Mouse (Mus musculus) T-cell, adult 2 months (primary cell): ENCODE data around the gene Usp22.
"Not testable (repeated sequence)": the region's sequence is repeated elsewhere in the genome, so short reads cannot be mapped to it uniquely, and the experiment has no call there.

ENCODE experiments used
- DNase-seq: peaks from one replicate; pipeline ENCODE4 v3.0.0; 2022; ENCODE audit warnings: low spot score

Gene Usp22

DNA sequence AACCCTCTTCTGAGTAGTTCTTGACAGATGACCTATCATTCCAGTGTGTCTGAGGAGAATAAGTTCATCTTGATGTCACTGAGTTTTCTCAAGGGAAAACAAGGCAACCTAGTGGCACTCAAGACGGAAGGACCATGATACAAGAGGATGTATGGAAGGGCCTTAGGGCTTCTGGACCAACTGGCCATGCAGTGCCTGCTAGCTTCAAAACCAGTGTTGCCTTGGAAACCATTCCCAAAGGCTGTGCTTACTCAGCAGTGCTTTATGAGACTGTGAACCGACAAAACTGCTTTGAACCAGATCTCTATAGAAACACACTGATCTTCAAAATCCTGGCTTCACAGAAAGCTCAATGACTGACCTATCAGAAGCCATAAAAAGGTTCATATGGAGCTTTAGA is 15.9 kb upstream of the Usp22 start:
- no peak for DNase-seq

- DNase-seq = no peak
These were observed 9.0 kb upstream of the Usp22 start for GRCm38 (mm10) chr11:61183820-61184219.

GRCm38 (mm10) chr11:61181624-61182023 is 6.8 kb upstream of the Usp22 start:
- no peak for DNase-seq

DNA sequence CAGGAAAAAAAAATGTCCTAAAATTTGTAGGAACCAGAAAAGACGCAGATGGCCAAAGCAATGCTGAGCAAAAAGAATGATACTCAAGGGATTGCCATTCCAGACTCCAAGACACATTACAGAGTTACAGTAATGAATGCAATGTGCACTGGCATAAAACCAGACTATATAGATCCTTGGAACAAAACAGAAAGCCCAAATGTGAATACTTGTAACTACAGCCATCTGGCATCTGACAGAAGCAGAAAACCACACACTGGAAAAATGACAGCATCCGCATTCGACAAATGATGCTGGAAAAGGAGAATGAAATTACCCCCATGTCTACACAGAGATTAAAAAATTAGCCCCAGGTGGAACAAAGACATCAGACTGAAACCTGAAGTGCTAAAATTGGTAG is 5.5 kb upstream of the Usp22 start:
- no peak for DNase-seq

DNA sequence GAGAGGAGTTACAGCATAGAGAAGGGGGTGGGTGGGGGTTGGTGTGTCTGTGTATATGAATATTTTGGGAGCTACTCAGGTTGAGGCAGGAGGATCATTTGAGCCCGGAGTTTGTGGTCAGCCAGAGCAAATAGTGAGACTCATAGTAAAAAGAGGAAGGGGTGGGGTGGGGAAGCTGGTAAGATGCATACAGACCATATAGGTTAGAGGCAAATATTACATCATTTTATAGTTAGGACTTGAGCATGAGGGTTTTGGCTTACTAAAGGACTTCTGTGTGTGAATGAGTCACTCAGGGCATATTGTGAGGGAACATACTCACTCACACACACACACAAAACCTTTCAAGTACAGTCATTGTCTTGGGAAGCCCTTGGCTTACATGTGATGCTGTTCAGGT is 1.5 kb upstream of the Usp22 start:
- DNase-seq = no peak

GRCm38 (mm10) chr11:61175778-61176177 is 923 bp upstream of the Usp22 start:
- DNase-seq = no peak

- DNase-seq = peak; percentile 41
These were observed 499 bp downstream of the Usp22 start for GRCm38 (mm10) chr11:61174291-61174820.

DNA sequence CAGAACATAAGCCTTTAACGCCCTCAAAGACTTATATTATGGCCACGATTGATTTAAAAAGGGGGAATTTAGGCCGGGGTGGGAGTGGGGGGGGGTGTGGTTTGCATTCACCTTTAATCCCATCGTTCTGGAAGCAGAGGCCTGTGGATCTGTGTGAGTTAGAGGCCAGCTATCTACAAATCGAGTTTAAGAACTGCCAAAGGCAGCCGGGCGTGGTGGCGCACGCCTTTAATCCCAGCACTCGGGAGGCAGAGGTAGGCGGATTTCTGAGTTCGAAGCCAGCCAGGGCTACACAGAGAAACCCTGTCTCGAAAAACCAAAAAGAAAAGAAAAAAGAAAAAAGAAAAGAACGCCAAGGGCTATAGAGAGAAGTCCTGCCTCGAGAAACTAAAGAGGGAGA is 1.4 kb downstream of the Usp22 start:
- DNase-seq = not testable (repeated sequence)

DNA sequence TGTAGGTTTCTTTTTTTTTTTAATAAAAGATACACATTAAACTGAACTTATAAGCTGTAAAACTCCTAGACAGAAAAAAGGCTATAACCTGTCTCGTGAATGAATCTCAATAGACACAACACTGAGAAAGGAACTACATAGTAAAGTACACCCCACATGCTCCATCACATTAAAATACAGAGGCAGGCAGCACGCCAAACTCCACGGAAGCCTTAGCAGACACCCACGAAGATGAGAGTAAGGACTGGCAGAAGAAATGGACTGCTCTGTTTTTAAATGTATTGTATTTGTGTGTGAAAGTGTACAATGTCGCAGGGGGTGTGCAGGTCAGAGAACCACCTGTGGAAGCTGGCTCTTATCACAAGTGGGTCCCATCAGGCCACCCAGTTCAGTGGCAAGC is 4.7 kb downstream of the Usp22 start:
- DNase-seq = no peak

- DNase-seq = no peak
These were observed 10.0 kb downstream of the Usp22 start for GRCm38 (mm10) chr11:61164881-61165280.

DNA sequence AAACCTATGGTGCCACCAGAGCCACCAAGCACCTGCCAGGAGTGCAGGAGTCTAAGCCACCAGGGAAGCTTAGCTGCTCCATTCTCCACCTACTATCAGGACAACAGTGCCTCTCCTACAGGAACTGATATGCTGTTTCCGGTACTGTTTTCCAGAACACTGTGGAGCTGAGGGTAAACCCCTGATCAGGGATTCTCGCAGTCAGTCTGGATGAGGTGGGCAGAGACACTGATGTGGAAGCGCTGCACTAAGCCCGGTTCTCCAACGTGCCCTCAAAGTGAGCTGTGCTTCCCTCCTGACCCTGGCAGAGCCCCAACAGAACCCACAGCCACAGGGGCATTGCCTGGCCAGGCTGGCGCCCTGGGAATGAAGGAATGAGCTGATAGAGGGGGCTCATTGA is 10.5 kb downstream of the Usp22 start:
- no peak for DNase-seq

- DNase-seq = no peak
These were observed 11.5 kb downstream of the Usp22 start for GRCm38 (mm10) chr11:61163341-61163740.

DNA sequence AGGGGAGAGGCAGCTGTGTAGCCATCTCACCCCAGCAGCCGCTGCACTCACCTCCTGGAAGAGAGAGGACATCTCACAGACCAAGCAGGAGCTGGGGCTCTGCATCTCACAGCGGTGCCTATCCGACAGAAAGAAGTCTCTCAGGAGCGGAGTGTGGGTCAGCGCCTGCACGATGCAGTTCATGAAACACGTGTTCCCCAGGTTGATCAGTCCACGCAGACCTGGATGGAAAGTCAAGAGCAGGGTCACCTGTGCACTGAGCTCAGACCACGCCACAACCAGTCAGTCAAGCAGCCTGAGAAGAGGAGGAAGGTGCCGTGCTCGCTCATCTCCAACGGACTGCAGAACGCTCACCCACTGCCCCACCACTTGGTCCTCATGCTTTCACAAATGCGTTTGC is 12.1 kb downstream of the Usp22 start:
- no peak for DNase-seq

GRCm38 (mm10) chr11:61161121-61161520 is 13.7 kb downstream of the Usp22 start:
- DNase-seq = no peak

DNA sequence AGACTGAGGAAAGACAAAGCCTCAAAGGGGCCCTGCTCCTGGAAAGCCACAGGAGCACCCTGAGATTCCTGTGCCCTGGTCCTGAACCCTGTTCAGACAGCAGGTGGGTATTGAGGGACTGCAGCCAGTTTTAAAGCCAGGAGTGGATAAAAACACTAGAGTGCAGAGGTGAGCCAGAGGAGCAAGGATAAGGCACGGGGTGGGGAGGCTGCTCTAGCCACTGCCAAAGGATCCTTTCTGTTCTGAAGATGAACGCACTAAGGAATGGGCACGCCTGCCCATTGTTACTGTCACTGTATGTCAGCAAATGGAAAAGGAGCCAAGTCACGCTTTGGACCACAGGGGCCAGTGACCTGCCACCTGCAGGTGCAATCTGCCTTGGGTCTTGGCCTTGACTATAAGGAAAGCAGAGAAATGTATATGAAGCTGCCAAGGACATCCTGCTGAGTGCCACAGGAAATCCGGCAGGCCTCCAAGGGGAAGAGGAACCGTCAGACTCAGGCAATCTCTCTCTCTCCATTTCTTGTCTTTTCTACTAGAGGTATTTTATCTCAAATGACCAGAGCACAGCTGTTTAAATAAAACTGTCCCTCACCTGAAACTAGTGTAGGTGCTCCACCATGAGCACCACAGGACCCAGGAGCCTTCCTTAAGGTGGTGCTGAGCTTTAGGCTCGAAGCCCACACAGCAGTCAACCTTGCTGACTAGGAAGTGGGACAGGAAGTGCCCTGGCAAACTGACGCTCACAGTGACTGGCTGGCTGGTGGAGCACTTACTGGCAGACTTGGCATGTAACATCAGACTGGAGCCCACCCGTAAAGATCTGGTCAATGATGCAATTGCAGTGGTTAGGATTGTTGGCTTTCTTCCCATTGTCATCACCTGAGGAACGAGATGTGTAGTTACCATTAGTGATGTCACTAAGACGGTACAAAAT is 14.8 kb downstream of the Usp22 start:
- peak; percentile 9 for DNase-seq

DNA sequence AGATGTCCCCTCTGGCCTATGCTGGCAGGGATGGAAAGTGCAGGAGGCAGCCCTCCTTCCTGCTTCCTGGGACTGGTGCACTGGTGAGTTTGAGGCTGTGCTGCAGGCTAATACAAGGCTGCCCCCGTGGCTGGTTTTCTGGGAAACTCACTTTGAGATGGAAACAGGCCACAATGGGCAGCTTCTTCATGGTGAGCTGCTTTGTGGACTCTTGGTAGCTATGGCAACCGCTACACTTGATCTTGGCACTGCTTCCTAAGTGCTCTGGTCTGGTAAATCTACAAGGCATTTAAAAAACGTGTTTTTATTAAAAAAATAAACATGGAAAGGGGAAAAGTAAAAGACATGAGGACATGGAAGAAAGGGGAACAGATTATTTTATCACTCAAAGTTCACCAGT is 16.7 kb downstream of the Usp22 start:
- DNase-seq = no peak

- DNase-seq = peak; percentile 43
These were observed 19.1 kb downstream of the Usp22 start for GRCm38 (mm10) chr11:61155727-61156126.

- no peak for DNase-seq
These were observed 24.4 kb downstream of the Usp22 start for GRCm38 (mm10) chr11:61150233-61151001.

DNA sequence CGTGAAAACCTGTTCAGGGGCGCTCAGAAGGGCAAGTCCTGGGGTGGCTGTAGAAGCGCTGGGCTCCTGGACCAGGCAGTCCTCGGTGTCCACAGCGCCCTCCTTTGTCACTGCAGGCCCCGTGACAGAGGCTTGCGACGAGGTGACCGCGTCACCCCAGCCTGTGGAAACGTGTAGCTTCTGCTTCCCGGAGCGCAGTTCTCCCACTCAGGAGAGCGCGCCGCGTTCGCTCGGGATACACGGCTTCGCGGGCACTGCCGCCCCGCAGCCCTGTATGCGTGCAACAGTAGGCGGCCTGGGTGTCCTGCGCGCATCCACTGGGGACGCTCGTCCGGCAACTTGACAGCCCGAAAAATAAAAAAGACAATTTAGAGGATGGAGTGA is 27.6 kb downstream of the Usp22 start:
- no peak for DNase-seq

DNA sequence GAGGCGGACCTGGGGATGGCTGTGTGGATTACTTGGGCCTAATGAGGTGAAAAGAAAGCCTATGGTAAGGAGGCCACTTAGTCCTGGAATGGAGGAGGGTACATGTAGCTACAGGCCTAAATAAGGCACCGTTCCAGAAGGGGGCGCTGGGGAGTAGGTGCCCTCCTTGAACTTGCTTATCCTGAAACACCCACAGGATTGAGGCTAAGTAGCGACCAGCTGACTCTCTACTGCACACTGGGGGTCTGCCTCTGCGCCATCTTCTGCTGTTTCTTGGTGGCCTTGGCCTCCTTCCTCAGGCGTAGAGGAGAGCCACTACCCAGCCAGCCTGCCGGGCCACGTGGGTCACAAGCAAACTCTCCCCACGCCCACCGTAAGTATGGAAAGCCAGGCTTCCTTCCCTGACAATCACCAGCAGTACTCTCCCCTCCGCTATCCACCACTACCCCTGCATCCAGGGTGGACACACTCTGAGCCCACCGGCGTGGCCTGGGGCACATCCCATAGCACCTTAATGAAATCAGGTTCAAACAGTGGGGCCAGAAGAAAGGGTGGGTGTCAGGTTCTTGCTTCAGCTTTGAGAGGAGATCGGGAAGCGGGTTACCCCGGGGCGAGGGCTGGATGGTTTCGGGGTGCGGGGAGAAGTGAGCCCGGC is 28.1 kb downstream of the Usp22 start:
- no peak for DNase-seq

DNA sequence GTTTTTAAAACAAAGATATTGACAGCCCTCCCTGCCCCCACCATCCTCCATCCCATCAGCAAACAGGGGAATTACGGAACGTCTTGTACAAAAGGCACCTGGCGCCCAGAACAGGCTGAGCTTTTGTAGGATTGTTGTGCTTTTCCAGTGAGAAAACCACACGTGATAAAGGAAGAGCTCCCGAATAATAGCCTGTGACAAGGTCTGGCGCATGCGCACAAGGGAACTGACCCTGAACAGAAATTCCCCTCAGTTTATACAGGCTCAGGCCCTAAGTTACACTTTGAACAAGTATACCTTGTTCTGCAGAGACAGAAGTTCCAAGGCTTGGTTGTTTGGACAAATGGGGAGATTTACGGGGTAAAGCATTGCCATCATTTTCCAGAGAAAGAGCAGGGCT is 29.3 kb downstream of the Usp22 start:
- no peak for DNase-seq
